ENCODE assay signal across 8 mouse cellular contexts in genomic region chr16:31274084-31274483, GRCm38 (mm10). TPM values are rescaled to one million over a fixed set of nuclear protein-coding genes. Genes with fewer than 3 reads are reported as not detected.
A peak's percentile ranks its signal among the peaks of the same experiment; 100 is the strongest.
DNase-seq lines count a peak whose midpoint lies in the region; ATAC-seq and TF ChIP-seq lines count a peak whose summit lies in the region.

No protein-coding gene starts in this region.

- under 1% methylated on average over 6 of the region's 6 CpGs for WGBS in kidney, embryonic 16.5 days
- WGBS in hindbrain, embryonic 16.5 days, result 4% methylated on average over 6 of the region's 6 CpGs
- WGBS in neural tube, embryonic 13.5 days, result 4% methylated on average over 6 of the region's 6 CpGs

- no peaks in the 10 kb centered on the region for H3K9me3 ChIP-seq in kidney, embryonic 16.5 days (ENCODE audit: low read length)
- H3K9me3 ChIP-seq in hindbrain, embryonic 16.5 days (ENCODE audit: control insufficient read depth, low read length), result no peaks in the 10 kb centered on the region
- H3K9me3 ChIP-seq in neural tube, embryonic 13.5 days, result no peaks in the 10 kb centered on the region

- H3K4me2 ChIP-seq in kidney, embryonic 16.5 days (replicated peaks; ENCODE audit: low read depth, low read length), result peak overlapping the region; percentile 66
- peak overlapping the region; percentile 75 for H3K4me2 ChIP-seq in hindbrain, embryonic 16.5 days (ENCODE audit: low read length)
- H3K4me2 ChIP-seq in neural tube, embryonic 13.5 days, result peak overlapping the region; percentile 83

- no peak overlapping the region for H3K27ac ChIP-seq in kidney, embryonic 16.5 days (ENCODE audit: low read length)
- H3K27ac ChIP-seq in bone marrow macrophage, adult 2 months (ENCODE audit: insufficient read depth, low read depth, low read length), result peak overlapping the region; percentile 80; the same call in 1 of the 2 replicates
- no peak overlapping the region; the same call in 1 of the 2 replicates for H3K27ac ChIP-seq in hindbrain, embryonic 16.5 days (ENCODE audit: low read depth, low read length)
- H3K27ac ChIP-seq in neural tube, embryonic 13.5 days (replicated peaks), result peak overlapping the region; percentile 93

- no peak for DNase-seq in kidney, postnatal 36 days
- DNase-seq in adrenal gland, postnatal 25 days, result no peak
- DNase-seq in adrenal gland, postnatal 14 days, result no peak
- no peak for DNase-seq in ovary, adult 18-20 months (ENCODE audit: low spot score)

- peak overlapping the region; percentile 99 for H3K9ac ChIP-seq in kidney, embryonic 16.5 days (replicated peaks; ENCODE audit: low read length)
- peak overlapping the region; percentile 94 for H3K9ac ChIP-seq in hindbrain, embryonic 16.5 days (ENCODE audit: low read depth, low read length)
- H3K9ac ChIP-seq in neural tube, embryonic 13.5 days, result peak overlapping the region; percentile 98

- TF ChIP-seq CTCF in bone marrow macrophage, adult 2 months (IDR thresholded peaks at IDR 0.05; ENCODE audit: low read depth, low read length), result no peak

- peaks cover 27% of the 10 kb centered on the region for H3K4me1 ChIP-seq in kidney, embryonic 16.5 days (ENCODE audit: insufficient read depth, low read length)
- peaks cover 23% of the 10 kb centered on the region for H3K4me1 ChIP-seq in bone marrow macrophage, adult 2 months (ENCODE audit: control insufficient read depth, insufficient read depth, low read length)
- H3K4me1 ChIP-seq in hindbrain, embryonic 16.5 days (ENCODE audit: control insufficient read depth, insufficient read depth, low read depth, low read length), result peaks cover 22% of the 10 kb centered on the region
- H3K4me1 ChIP-seq in neural tube, embryonic 13.5 days (replicated peaks), result peaks cover 42% of the 10 kb centered on the region

- peak overlapping the region; percentile 95 for H3K4me3 ChIP-seq in kidney, embryonic 16.5 days (ENCODE audit: low read length)
- peak overlapping the region; percentile 88 for H3K4me3 ChIP-seq in bone marrow macrophage, adult 2 months (ENCODE audit: insufficient read depth, low read length)
- peak overlapping the region; percentile 89 for H3K4me3 ChIP-seq in hindbrain, embryonic 16.5 days (ENCODE audit: low read length)
- peak overlapping the region; percentile 94 for H3K4me3 ChIP-seq in neural tube, embryonic 13.5 days

- ATAC-seq in kidney, embryonic 16.5 days (ENCODE audit: low FRiP score, low TSS enrichment), result no peak
- ATAC-seq in hindbrain, embryonic 16.5 days, result no peak
- ATAC-seq in neural tube, embryonic 13.5 days (ENCODE audit: low read depth), result no peak

- H3K36me3 ChIP-seq in kidney, embryonic 16.5 days (ENCODE audit: insufficient read depth, low read length), result peaks cover 4% of the 10 kb centered on the region; the same call in 1 of the 2 replicates
- H3K36me3 ChIP-seq in hindbrain, embryonic 16.5 days (ENCODE audit: control insufficient read depth, insufficient read depth, low read length), result no peaks in the 10 kb centered on the region
- H3K36me3 ChIP-seq in neural tube, embryonic 13.5 days, result peaks cover 5% of the 10 kb centered on the region; the same call in 1 of the 2 replicates

- TF ChIP-seq POLR2A in bone marrow macrophage, adult 2 months (IDR thresholded peaks at IDR 0.05; ENCODE audit: borderline replicate concordance, low read depth, low read length), result no peak

- H3K27me3 ChIP-seq in kidney, embryonic 16.5 days (ENCODE audit: insufficient read depth, low read length), result no peaks in the 10 kb centered on the region
- no peaks in the 10 kb centered on the region for H3K27me3 ChIP-seq in hindbrain, embryonic 16.5 days (replicated peaks; ENCODE audit: control insufficient read depth, insufficient read depth, low read length)
- no peaks in the 10 kb centered on the region for H3K27me3 ChIP-seq in neural tube, embryonic 13.5 days

RNA-seq across cellular contexts. Expression of gene Ppp1r2, which starts 1.0 kb away (rescaled TPM):
- polyA plus RNA-seq in kidney, embryonic 16.5 days (2015; fragmentation: Nextera tagmentation; extraction: Ambion mirVana), result 90.5 and 93.2 TPM in 2 replicates
- 45.4 and 57.8 TPM in 2 replicates for polyA plus RNA-seq in bone marrow macrophage, adult 2 months (2012; ENCODE audit: insufficient read depth, insufficient read length, missing spikeins)
- polyA plus RNA-seq in hindbrain, embryonic 16.5 days (2015; fragmentation: Nextera tagmentation; extraction: Ambion mirVana), result 95.0 and 95.9 TPM in 2 replicates
- polyA plus RNA-seq in neural tube, embryonic 13.5 days (2015; fragmentation: Nextera tagmentation; extraction: Ambion mirVana), result 201 and 208 TPM in 2 replicates
- total RNA-seq in adrenal gland, postnatal 25 days (2021), result 70.9 and 74.0 TPM in 2 replicates
- total RNA-seq in adrenal gland, postnatal 14 days (2021), result 82.3 and 88.3 TPM in 2 replicates

RNA-seq across cellular contexts. Expression of gene Apod, which starts 40.5 kb away (rescaled TPM):
- polyA plus RNA-seq in kidney, embryonic 16.5 days (2015; fragmentation: Nextera tagmentation; extraction: Ambion mirVana), result 0.42 and 0.56 TPM in 2 replicates
- 0.60 TPM in 1 of 2 replicates, not detected in the other for polyA plus RNA-seq in bone marrow macrophage, adult 2 months (2012; ENCODE audit: insufficient read depth, insufficient read length, missing spikeins)
- 119 and 120 TPM in 2 replicates for polyA plus RNA-seq in hindbrain, embryonic 16.5 days (2015; fragmentation: Nextera tagmentation; extraction: Ambion mirVana)
- 49.6 and 60.2 TPM in 2 replicates for polyA plus RNA-seq in neural tube, embryonic 13.5 days (2015; fragmentation: Nextera tagmentation; extraction: Ambion mirVana)
- total RNA-seq in adrenal gland, postnatal 25 days (2021), result 3.3 and 7.6 TPM in 2 replicates
- 5.8 and 10.8 TPM in 2 replicates for total RNA-seq in adrenal gland, postnatal 14 days (2021)

Comparison
In these comparisons a context has a peak if more than half of its experiments do, and no peak if none do; other contexts are left out.
1. H3K27ac ChIP-seq: peak in bone marrow macrophage, adult 2 months (single experiment) and neural tube, embryonic 13.5 days (single experiment); none in kidney, embryonic 16.5 days (single experiment) and hindbrain, embryonic 16.5 days (single experiment).
2. RNA of gene Apod, which starts 40.5 kb away (polyA plus RNA-seq): 119 to 120 TPM in hindbrain, embryonic 16.5 days and 49.6 to 60.2 TPM in neural tube, embryonic 13.5 days; 0.60 TPM in bone marrow macrophage, adult 2 months and 0.42 to 0.56 TPM in kidney, embryonic 16.5 days; every median in the first group is over 10 times any median in the second.
3. Peak in every context shown above with its lines, with median percentiles within 50 percentile points of each other: H3K4me2 ChIP-seq, H3K4me3 ChIP-seq and H3K9ac ChIP-seq.